Mouse (Mus musculus): Measurements from ENCODE around the gene Cr1l. TPM values are rescaled to one million over a fixed set of nuclear protein-coding genes. Genes with fewer than 3 reads are reported as not detected.

Cr1l gene
- total and polyA plus RNA-seq, 3 experiments, result 76.1 to 134 (median 84.6) TPM

- peak; percentile 88 for DNase-seq (ENCODE audit: extremely low read depth)
- TF ChIP-seq BHLHE40 (IDR thresholded peaks at IDR 0.05; ENCODE audit: low read depth, low read length) (peak; percentile 87), POLR2A (IDR thresholded peaks at IDR 0.05; ENCODE audit: low read depth, low read length) (no peak), MYC (IDR thresholded peaks at IDR 0.05; ENCODE audit: low read depth, low read length) (no peak), CTCF (conservative IDR thresholded peaks at IDR 0.05 in 1 of 2, IDR thresholded peaks at IDR 0.05 in 1 of 2; ENCODE audit: low read depth in 2 of 2, low read length in 2 of 2) (peak in 1 of 2 experiments; percentile 66; a peak in 2 of 4 replicates), RAD21 (IDR thresholded peaks at IDR 0.05; ENCODE audit: low read depth, low read length) (peak; percentile 62), MEF2A (IDR thresholded peaks at IDR 0.05; ENCODE audit: borderline replicate concordance, low read depth, low read length) (peak; percentile 81; the same call in 1 of the 2 replicates), IRF4 (IDR thresholded peaks at IDR 0.05; ENCODE audit: low read depth, low read length) (peak; percentile 37; the same call in 1 of the 2 replicates), SIN3A (IDR thresholded peaks at IDR 0.05; ENCODE audit: low read length) (0 out of 2 replicates have a peak, but pooled peaks have one; percentile 35), ELF1 (IDR thresholded peaks at IDR 0.05; ENCODE audit: low read depth, low read length) (peak; percentile 78), SMC3 (IDR thresholded peaks at IDR 0.05; ENCODE audit: low read depth, low read length) (peak; percentile 58), ZNF384 (IDR thresholded peaks at IDR 0.05; ENCODE audit: low read depth, low read length) (no peak), MXI1 (IDR thresholded peaks at IDR 0.05; ENCODE audit: low read depth, low read length) (no peak), TBP (conservative IDR thresholded peaks at IDR 0.05; ENCODE audit: low read depth, low read length) (no peak), HCFC1 (IDR thresholded peaks at IDR 0.05; ENCODE audit: low read depth, low read length) (peak; percentile 24; the same call in 1 of the 2 replicates)
- H3K4me2 ChIP-seq (ENCODE audit: insufficient read depth, low read depth, poor library complexity, severe bottlenecking), result peak within 1 kb of the TSS; percentile 25
- in situ Hi-C loops (cut with MboI; ENCODE audit: low pct_ligation_motif_present, low pct_unique_long_range_greater_than_20kb, low sequenced_read_pairs) (no loop called here), dilution Hi-C loops (cut with MboI; ENCODE audit: extremely low pct_ligation_motif_present, extremely low pct_unique_long_range_greater_than_20kb, low sequenced_read_pairs) (no loop called here)
- no peaks in the 10 kb centered on the region for H3K79me2 ChIP-seq (replicated peaks; ENCODE audit: control insufficient read depth, extremely low read depth, insufficient read depth, poor library complexity, severe bottlenecking)
- H3K4me1 ChIP-seq (ENCODE audit: control insufficient read depth in 1 of 2, insufficient read depth in 2 of 2), result peaks cover 0 to 11% of the 10 kb centered on the region in 2 experiments; a peak in 2 of 4 replicates
- H3K9ac ChIP-seq (ENCODE audit: insufficient read depth, low read depth), result no peak within 1 kb of the TSS
- no peak within 1 kb of the TSS for H3K27ac ChIP-seq (ENCODE audit: insufficient read depth, low read depth)
- H3K27me3 ChIP-seq (replicated peaks), result no peaks in the 10 kb centered on the region
- peak within 1 kb of the TSS in 2 of 3 experiments; percentile 23 to 25 for H3K4me3 ChIP-seq (replicated peaks in 1 of 3; ENCODE audit: low read depth in 2 of 3, low read length in 2 of 3, poor library complexity in 1 of 3)
- no peaks in the 10 kb centered on the region for H3K36me3 ChIP-seq (replicated peaks in 1 of 2; ENCODE audit: control insufficient read depth in 1 of 2, insufficient read depth in 1 of 2, low read length in 1 of 2)
- no peaks in the 10 kb centered on the region for H3K9me3 ChIP-seq (replicated peaks; ENCODE audit: low read length)
Observed at GRCm38 (mm10) chr1:195175980-195176931, 44.9 kb upstream of the Cr1l start, which contains the start of gene Cr2. TSS of gene Cr2 (minus strand) at chr1:195176716.

DNA sequence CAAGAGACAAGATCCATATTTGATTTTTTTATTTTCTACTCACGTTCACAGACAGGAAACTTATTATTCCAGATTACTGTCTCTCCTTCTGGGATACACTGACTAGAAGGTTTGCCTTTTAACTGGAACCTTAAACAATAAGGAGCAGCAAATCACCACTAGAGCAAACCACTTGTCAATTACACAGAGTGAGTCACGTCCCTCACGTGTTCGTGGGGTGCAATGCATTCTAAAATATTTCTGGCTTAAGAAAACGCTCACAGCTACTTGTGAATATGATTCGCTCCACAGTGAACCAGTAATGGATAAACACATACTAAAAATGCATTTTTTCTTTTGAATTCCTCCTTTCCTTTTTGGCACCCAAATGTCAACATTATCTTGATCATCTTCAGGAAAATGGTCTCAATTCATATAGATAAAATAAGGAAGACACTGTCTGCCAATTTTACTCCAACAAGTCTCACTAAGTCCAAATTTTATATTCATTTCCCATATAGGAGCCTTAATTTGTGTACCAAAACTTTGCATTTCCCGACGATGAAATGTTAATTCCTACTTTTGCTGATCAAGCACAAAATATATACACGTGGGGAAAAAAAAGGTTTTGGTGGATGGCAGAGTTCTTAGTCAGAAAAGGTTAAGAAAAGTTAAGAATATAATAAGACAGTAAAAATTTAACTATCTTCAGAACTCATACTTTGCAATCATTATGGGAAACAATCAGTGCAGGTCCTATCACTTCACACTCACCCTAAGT, 33.8 kb upstream of the Cr1l start:
- H3K27ac ChIP-seq (ENCODE audit: insufficient read depth, low read depth), result no peak overlapping the region
- TF ChIP-seq MAFK (IDR thresholded peaks at IDR 0.05; ENCODE audit: insufficient replicate concordance, low read length), result peak; percentile 65; the same call in 1 of the 2 replicates
- TF ChIP-seq JUN (IDR thresholded peaks at IDR 0.05; ENCODE audit: insufficient read depth, low read depth, low read length), result no peak
- H3K9ac ChIP-seq (ENCODE audit: insufficient read depth, low read depth), result no peak overlapping the region
- dilution Hi-C loops (cut with MboI; ENCODE audit: extremely low pct_ligation_motif_present, extremely low pct_unique_long_range_greater_than_20kb, low sequenced_read_pairs), result no loop called here
- no peaks in the 10 kb centered on the region for H3K79me2 ChIP-seq (replicated peaks; ENCODE audit: control insufficient read depth, extremely low read depth, insufficient read depth, poor library complexity, severe bottlenecking)
- DNase-seq (ENCODE audit: extremely low read depth), result no peak
- H3K4me2 ChIP-seq (ENCODE audit: insufficient read depth, low read depth, poor library complexity, severe bottlenecking), result no peak overlapping the region
- H3K4me3 ChIP-seq (replicated peaks in 1 of 3; ENCODE audit: low read depth in 2 of 3, low read length in 2 of 3, poor library complexity in 1 of 3), result no peak overlapping the region
- no peaks in the 10 kb centered on the region for H3K27me3 ChIP-seq (replicated peaks)
- H3K9me3 ChIP-seq (replicated peaks; ENCODE audit: low read length), result no peaks in the 10 kb centered on the region
- no peaks in the 10 kb centered on the region for H3K36me3 ChIP-seq (replicated peaks in 1 of 2; ENCODE audit: control insufficient read depth in 1 of 2, insufficient read depth in 1 of 2, low read length in 1 of 2)
- H3K4me1 ChIP-seq (ENCODE audit: control insufficient read depth in 1 of 2, insufficient read depth in 2 of 2), result no peaks in the 10 kb centered on the region
- in situ Hi-C loops (cut with MboI; ENCODE audit: low pct_ligation_motif_present, low pct_unique_long_range_greater_than_20kb, low sequenced_read_pairs), result no loop called here

Data from CH12.LX (cell line).